Mouse (Mus musculus): ENCODE results near the gene Wnt11. TPM values are rescaled to one million over a fixed set of nuclear protein-coding genes. Genes with fewer than 3 reads are reported as not detected.

The Wnt11 gene
- polyA plus RNA-seq, 1 experiment from 2014 or later: 0.80 TPM

DNA sequence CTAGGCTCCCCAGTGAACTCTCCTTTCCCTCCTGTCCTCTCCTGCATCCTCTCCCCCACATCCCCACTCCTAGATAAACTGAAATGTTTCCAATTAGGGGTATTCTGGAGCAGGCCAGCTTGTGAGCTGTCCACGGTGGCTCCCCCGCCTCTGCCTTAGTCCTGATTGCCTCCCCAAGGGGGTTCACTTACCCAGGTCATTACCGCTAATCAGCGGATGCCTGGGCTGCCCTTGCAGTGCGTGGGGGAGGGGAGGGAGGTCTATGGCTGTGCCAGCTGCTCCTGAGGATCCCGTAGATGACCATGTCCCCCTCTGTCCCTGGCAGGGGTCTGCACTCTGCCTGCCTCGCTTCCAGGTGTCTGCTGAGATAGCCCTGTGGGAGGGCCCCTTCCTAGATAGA, 8.7 kb downstream of the Wnt11 start:
- H3K36me3 ChIP-seq (ENCODE audit: control insufficient read depth, insufficient read depth): no peaks in the 10 kb centered on the region
- no peak overlapping the region for H3K4me3 ChIP-seq (ENCODE audit: low read depth, low read length)
- no peak for ATAC-seq
- H3K27ac ChIP-seq (ENCODE audit: low read depth, low read length): no peak overlapping the region
- peaks cover 5% of the 10 kb centered on the region; the same call in 1 of the 2 replicates for H3K27me3 ChIP-seq (replicated peaks; ENCODE audit: control insufficient read depth, insufficient read depth, low read length)
- H3K4me2 ChIP-seq (replicated peaks; ENCODE audit: low read depth): no peak overlapping the region
- 65% methylated on average over 7 of the region's 7 CpGs for WGBS
- no peak for TF ChIP-seq CTCF (IDR thresholded peaks at IDR 0.05; ENCODE audit: low read depth)
- no peak overlapping the region for H3K9ac ChIP-seq (ENCODE audit: low read depth, low read length)
- H3K9me3 ChIP-seq (ENCODE audit: control insufficient read depth): no peaks in the 10 kb centered on the region
- H3K4me1 ChIP-seq (replicated peaks; ENCODE audit: control insufficient read depth, insufficient read depth, low read length): peaks cover 13% of the 10 kb centered on the region

GRCm38 (mm10) chr7:98848899-98849640, 14.2 kb downstream of the Wnt11 start:
- Histone ChIP-seq H3K27me3 (replicated peaks; ENCODE audit: control insufficient read depth, insufficient read depth, low read length) (no peaks in the 10 kb centered on the region), H3K9ac (ENCODE audit: low read depth, low read length) (no peak overlapping the region), H3K9me3 (ENCODE audit: control insufficient read depth) (no peaks in the 10 kb centered on the region), H3K27ac (ENCODE audit: low read depth, low read length) (peak overlapping the region; percentile 41; the same call in 1 of the 2 replicates), H3K4me2 (replicated peaks; ENCODE audit: low read depth) (no peak overlapping the region), H3K36me3 (ENCODE audit: control insufficient read depth, insufficient read depth) (no peaks in the 10 kb centered on the region), H3K4me3 (ENCODE audit: low read depth, low read length) (no peak overlapping the region), H3K4me1 (replicated peaks; ENCODE audit: control insufficient read depth, insufficient read depth, low read length) (no peaks in the 10 kb centered on the region; the same call in 1 of the 2 replicates)
- TF ChIP-seq CTCF (IDR thresholded peaks at IDR 0.05; ENCODE audit: low read depth): no peak
- whole genome bisulfite sequencing: 50% methylated on average over 8 of the region's 8 CpGs
- ATAC-seq: peak; percentile 71

GRCm38 (mm10) chr7:98850388-98850787, 15.5 kb downstream of the Wnt11 start:
- Histone ChIP-seq H3K9ac (ENCODE audit: low read depth, low read length) (no peak overlapping the region), H3K4me2 (replicated peaks; ENCODE audit: low read depth) (no peak overlapping the region), H3K4me1 (replicated peaks; ENCODE audit: control insufficient read depth, insufficient read depth, low read length) (no peaks in the 10 kb centered on the region; the same call in 1 of the 2 replicates), H3K9me3 (ENCODE audit: control insufficient read depth) (no peaks in the 10 kb centered on the region), H3K27ac (ENCODE audit: low read depth, low read length) (no peak overlapping the region), H3K4me3 (ENCODE audit: low read depth, low read length) (no peak overlapping the region), H3K36me3 (ENCODE audit: control insufficient read depth, insufficient read depth) (no peaks in the 10 kb centered on the region), H3K27me3 (replicated peaks; ENCODE audit: control insufficient read depth, insufficient read depth, low read length) (no peaks in the 10 kb centered on the region)
- no peak for TF ChIP-seq CTCF (IDR thresholded peaks at IDR 0.05; ENCODE audit: low read depth)
- 68% methylated on average over 5 of the region's 5 CpGs for WGBS
- no peak; the same call in 1 of the 2 replicates for ATAC-seq

- H3K36me3 ChIP-seq (ENCODE audit: control insufficient read depth, insufficient read depth): no peaks in the 10 kb centered on the region
- 65% methylated on average over 9 of the region's 9 CpGs for WGBS
- no peaks in the 10 kb centered on the region for H3K9me3 ChIP-seq (ENCODE audit: control insufficient read depth)
- no peak for ATAC-seq
- H3K27me3 ChIP-seq (replicated peaks; ENCODE audit: control insufficient read depth, insufficient read depth, low read length): no peaks in the 10 kb centered on the region
- H3K27ac ChIP-seq (ENCODE audit: low read depth, low read length): no peak overlapping the region
- H3K4me3 ChIP-seq (ENCODE audit: low read depth, low read length): no peak overlapping the region
- H3K4me2 ChIP-seq (replicated peaks; ENCODE audit: low read depth): no peak overlapping the region
- H3K4me1 ChIP-seq (replicated peaks; ENCODE audit: control insufficient read depth, insufficient read depth, low read length): no peaks in the 10 kb centered on the region; the same call in 1 of the 2 replicates
- TF ChIP-seq CTCF (IDR thresholded peaks at IDR 0.05; ENCODE audit: low read depth): no peak
- no peak overlapping the region for H3K9ac ChIP-seq (ENCODE audit: low read depth, low read length)
Measured at GRCm38 (mm10) chr7:98851220-98851619, 16.3 kb downstream of the Wnt11 start.

GRCm38 (mm10) chr7:98852950-98853650, 18.2 kb downstream of the Wnt11 start:
- H3K27ac ChIP-seq (ENCODE audit: low read depth, low read length): no peak overlapping the region
- H3K4me1 ChIP-seq (replicated peaks; ENCODE audit: control insufficient read depth, insufficient read depth, low read length): no peaks in the 10 kb centered on the region; the same call in 1 of the 2 replicates
- H3K36me3 ChIP-seq (ENCODE audit: control insufficient read depth, insufficient read depth): no peaks in the 10 kb centered on the region
- no peaks in the 10 kb centered on the region for H3K9me3 ChIP-seq (ENCODE audit: control insufficient read depth)
- WGBS: 84% methylated on average over 18 of the region's 18 CpGs
- no peak for TF ChIP-seq CTCF (IDR thresholded peaks at IDR 0.05; ENCODE audit: low read depth)
- no peaks in the 10 kb centered on the region for H3K27me3 ChIP-seq (replicated peaks; ENCODE audit: control insufficient read depth, insufficient read depth, low read length)
- H3K4me3 ChIP-seq (ENCODE audit: low read depth, low read length): no peak overlapping the region
- H3K9ac ChIP-seq (ENCODE audit: low read depth, low read length): no peak overlapping the region
- ATAC-seq: no peak
- no peak overlapping the region for H3K4me2 ChIP-seq (replicated peaks; ENCODE audit: low read depth)

DNA sequence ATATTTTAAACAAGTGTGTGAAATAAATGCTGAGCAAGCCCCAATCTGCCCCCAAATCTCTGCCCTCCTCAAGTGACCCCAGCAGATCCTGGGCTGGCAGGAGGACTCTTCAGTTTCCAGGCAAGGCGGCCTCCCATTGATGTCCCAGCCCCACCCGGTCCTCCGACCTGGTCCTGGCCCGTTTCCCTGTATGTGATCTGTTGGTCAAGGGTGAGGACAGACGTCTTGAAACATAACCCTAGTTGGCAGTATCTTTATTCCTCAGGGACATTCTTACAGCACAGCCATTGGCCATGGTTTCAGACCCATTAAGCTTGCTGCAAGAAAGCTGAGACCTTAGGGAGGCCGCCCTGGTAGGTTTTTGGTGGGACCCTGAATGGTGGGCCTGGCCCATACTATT, 18.9 kb downstream of the Wnt11 start:
- no peaks in the 10 kb centered on the region for H3K27me3 ChIP-seq (replicated peaks; ENCODE audit: control insufficient read depth, insufficient read depth, low read length)
- H3K4me2 ChIP-seq (replicated peaks; ENCODE audit: low read depth): no peak overlapping the region
- H3K36me3 ChIP-seq (ENCODE audit: control insufficient read depth, insufficient read depth): no peaks in the 10 kb centered on the region
- H3K4me3 ChIP-seq (ENCODE audit: low read depth, low read length): no peak overlapping the region
- no peaks in the 10 kb centered on the region for H3K9me3 ChIP-seq (ENCODE audit: control insufficient read depth)
- TF ChIP-seq CTCF (IDR thresholded peaks at IDR 0.05; ENCODE audit: low read depth): no peak
- H3K27ac ChIP-seq (ENCODE audit: low read depth, low read length): no peak overlapping the region
- no peak overlapping the region for H3K9ac ChIP-seq (ENCODE audit: low read depth, low read length)
- 87% methylated on average over 6 of the region's 6 CpGs for WGBS
- no peaks in the 10 kb centered on the region; the same call in 1 of the 2 replicates for H3K4me1 ChIP-seq (replicated peaks; ENCODE audit: control insufficient read depth, insufficient read depth, low read length)
- ATAC-seq: no peak

Data from intestine, postnatal 0 days (tissue).